Mouse (Mus musculus): ENCODE data around the gene Gm38394. TPM values are rescaled to one million over a fixed set of nuclear protein-coding genes. Genes with fewer than 3 reads are reported as not detected.

Gene Gm38394
- polyA plus RNA-seq (2015; fragmentation: Illumina TruSeq; extraction: RNeasy Lipid Tissue Mini Kit (QIAGEN cat#74804); ENCODE audit: insufficient read depth, low read depth, low replicate concordance), result 4.1 TPM

DNA sequence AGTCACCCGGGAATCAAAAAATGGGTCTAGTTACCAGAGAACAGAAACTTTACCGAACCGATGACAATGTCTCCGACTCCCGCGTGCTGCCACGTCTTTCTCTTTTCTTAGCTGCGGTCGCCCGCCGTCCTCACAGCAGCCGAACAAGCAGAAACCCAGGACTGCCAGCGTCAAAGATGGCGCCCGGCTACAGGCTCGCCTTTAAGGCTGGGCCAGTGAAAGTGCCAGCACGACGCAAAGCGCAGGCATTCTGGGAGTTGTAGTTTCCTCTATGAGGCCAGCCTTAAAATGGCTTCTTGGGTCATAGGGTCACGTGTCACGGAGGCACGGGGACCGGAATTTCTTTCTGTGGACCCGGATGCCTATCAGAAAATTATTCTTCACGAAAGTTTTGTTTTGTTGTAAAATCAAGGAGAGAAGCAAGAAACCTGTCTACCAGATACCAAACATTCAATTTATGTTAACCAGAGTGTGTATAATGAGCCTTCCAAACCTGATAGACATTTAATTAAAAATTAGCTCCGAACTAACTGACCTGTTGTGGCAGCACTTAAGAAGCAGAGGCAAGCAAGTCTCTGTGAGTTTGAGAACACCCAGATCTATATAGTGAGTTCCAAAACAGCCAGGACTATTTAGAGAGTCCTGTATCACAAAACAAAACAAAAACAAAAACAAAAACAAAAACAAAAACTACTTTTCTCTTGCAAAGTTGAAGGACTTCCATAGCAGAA, at the start of gene Gm38394:
Gm38394 (minus strand) TSS at position 116 of the 731 bp plus-strand sequence.

DNA sequence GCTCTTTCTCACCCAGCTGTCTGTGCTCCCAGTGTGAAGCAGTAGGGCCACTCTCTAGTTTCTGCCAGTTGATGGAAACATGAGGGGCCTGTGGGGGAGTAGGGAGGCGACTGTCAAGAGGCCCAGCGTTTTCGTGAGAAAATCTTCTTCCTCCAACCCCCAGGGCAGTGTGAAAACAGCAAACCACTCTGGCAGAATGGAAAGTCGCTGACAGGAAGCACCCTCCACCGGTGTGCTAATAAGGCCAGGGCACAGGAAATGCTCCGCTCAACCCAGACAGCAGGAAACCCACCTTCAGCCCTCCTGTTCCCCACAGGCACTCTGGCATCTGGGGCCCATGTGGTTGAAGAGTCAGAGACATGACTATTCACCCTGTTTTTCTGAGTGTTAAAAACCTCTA, 28.8 kb upstream of the Gm38394 start, which contains the start of gene Lax1:
Lax1 (minus strand) TSS at position 212 of the 400 bp plus-strand sequence.

DNA sequence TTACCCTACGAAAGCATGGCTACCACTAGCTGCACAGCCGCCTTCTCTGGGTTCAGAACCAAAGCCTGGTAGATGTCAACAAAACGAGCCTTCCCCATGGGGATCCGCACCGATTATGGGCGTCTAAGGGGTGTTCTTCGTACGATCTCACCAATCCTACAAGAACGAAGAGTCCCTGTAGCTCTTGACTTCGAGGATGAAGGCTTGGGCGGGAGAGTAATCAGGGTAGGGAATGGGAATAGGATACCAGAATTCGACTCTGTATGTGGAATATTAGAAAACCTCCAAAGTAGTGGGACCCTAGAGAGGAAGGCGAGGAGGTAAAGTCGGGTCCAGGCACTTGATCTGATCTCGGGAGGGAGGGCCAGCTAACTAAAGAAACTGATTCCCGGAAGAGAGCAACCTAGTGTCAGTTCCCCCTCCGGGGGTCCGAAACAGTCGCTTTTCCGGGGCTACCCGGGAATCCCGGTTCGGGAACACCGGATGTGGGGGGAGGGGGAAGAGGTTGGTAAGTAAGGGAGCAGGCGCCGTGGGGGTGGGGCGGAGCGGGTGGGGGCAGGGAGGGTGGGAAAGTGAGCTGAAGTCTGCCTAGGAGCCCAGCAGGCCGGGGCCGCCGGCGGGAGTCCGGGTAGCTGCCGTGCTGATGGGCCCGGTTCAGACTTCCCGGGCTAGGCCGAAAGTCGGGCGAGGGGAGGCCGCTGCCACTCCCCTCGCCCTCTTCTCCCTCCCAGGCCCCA, 484 bp downstream of the Gm38394 start, which contains the start of gene Zbed6:
Zbed6 (minus strand) TSS at position 420 of the 737 bp plus-strand sequence.

DNA sequence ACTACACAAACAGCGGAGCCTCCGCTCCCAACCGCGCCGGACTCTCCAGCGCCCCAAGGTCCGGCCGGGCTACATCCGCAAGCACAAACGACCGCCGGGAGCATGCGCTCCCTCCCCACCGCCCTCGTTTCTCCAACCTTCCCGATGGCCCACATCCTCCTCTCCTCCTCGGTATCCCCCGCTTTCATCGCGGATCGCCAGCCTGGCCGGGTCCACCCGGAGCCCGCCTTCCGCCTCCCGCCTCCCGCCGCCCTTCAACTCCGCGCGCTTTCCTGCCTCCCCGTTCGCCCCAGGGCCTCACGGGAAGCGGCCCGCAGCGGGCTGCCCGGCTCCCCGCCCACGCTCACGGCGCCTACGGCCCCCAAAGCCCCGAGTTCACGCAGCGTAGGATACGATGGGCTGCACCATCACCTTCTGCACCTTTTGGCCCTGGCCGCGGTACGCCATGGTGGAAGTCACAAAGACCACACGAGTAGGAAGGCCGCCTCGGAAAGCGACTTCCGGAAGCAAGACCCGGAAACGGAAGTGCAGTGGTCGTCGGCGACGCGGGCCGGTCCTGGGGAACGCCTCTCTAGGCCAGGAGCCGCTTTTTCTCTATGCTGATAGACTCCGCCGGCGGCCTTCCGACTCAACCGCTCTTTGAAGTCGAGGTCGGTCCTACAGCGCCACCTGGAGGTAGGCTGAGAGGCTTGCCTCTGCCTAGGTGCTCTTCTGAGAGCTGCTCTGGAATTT, 51.2 kb downstream of the Gm38394 start, which contains the start of gene Snrpe:
Snrpe (minus strand) TSS at position 521 of the 732 bp plus-strand sequence.

Other genes with a start within 250 kb of the Gm38394 start
- 12.5 TPM for gene Sox13, start 236.9 kb downstream of the Gm38394 start, polyA plus RNA-seq (2015; fragmentation: Illumina TruSeq; extraction: RNeasy Lipid Tissue Mini Kit (QIAGEN cat#74804); ENCODE audit: insufficient read depth, low read depth, low replicate concordance)
- 36.5 TPM for gene Snrpe, start 51.0 kb downstream of the Gm38394 start, polyA plus RNA-seq (2015; fragmentation: Illumina TruSeq; extraction: RNeasy Lipid Tissue Mini Kit (QIAGEN cat#74804); ENCODE audit: insufficient read depth, low read depth, low replicate concordance)
- 1.4 TPM for gene Zbed6, start 433 bp downstream of the Gm38394 start, polyA plus RNA-seq (2015; fragmentation: Illumina TruSeq; extraction: RNeasy Lipid Tissue Mini Kit (QIAGEN cat#74804); ENCODE audit: insufficient read depth, low read depth, low replicate concordance)
- gene Lax1, start 28.8 kb upstream of the Gm38394 start, polyA plus RNA-seq (2015; fragmentation: Illumina TruSeq; extraction: RNeasy Lipid Tissue Mini Kit (QIAGEN cat#74804); ENCODE audit: insufficient read depth, low read depth, low replicate concordance), result 0.83 TPM
- gene Atp2b4, start 139.7 kb upstream of the Gm38394 start, polyA plus RNA-seq (2015; fragmentation: Illumina TruSeq; extraction: RNeasy Lipid Tissue Mini Kit (QIAGEN cat#74804); ENCODE audit: insufficient read depth, low read depth, low replicate concordance), result 6.9 TPM
- gene Optc, start 246.7 kb upstream of the Gm38394 start, polyA plus RNA-seq (2015; fragmentation: Illumina TruSeq; extraction: RNeasy Lipid Tissue Mini Kit (QIAGEN cat#74804); ENCODE audit: insufficient read depth, low read depth, low replicate concordance), result not detected

Measured in pancreas, adult 10 weeks (tissue).